Mouse (Mus musculus) megakaryocyte, embryonic 14.5 days (primary cell): ENCODE measurements at regions not wholly inside any gene's neighbourhood (a gene's known extent, or its start where the extent isn't known, plus 50 kb on each side); places are given as distances from the start of the nearest gene placed in this dataset.

ENCODE experiments used
- H3K27me3 ChIP-seq: replicated peaks from 2 replicates; pipeline ENCODE3; 2012; ENCODE audit warnings: inconsistent platforms
- H3K36me3 ChIP-seq: replicated peaks from 2 replicates; pipeline ENCODE3; 2012; ENCODE audit warnings: low read length, inconsistent platforms, mixed read lengths
- H3K4me1 ChIP-seq: 2 replicates; pipeline ENCODE4 v1.6.1; 2012; ENCODE audit warnings: inconsistent platforms
- H3K4me3 ChIP-seq: replicated peaks from 2 replicates; pipeline ENCODE3; 2012; ENCODE audit warnings: moderate library complexity, mild to moderate bottlenecking, inconsistent platforms
- H3K9me3 ChIP-seq: 2 replicates; pipeline ENCODE4 v1.6.1; 2012; ENCODE audit warnings: inconsistent platforms
- FLI1 ChIP-seq: IDR thresholded peaks from 2 replicates; pipeline ENCODE4 v1.6.1; 2012; ENCODE audit warnings: low read length, inconsistent platforms, mixed read lengths
- GATA1 ChIP-seq: IDR thresholded peaks from 3 replicates; pipeline ENCODE4 v1.6.1; 2012; ENCODE audit warnings: mixed read lengths, low read length, inconsistent platforms, borderline replicate concordance

- H3K4me3 ChIP-seq, result no peak overlapping the region
- H3K9me3 ChIP-seq, result peaks cover 3% of the 10 kb centered on the region; the same call in 1 of the 2 replicates
- TF ChIP-seq GATA1 (no peak), FLI1 (no peak)
- no peaks in the 10 kb centered on the region for H3K36me3 ChIP-seq
- peaks cover 46% of the 10 kb centered on the region for H3K4me1 ChIP-seq
- H3K27me3 ChIP-seq, result no peaks in the 10 kb centered on the region
These were observed 356.7 kb upstream of the Runx1 start for GRCm38 (mm10) chr16:93182656-93183055.

- peaks cover 49% of the 10 kb centered on the region for H3K4me1 ChIP-seq
- no peaks in the 10 kb centered on the region for H3K27me3 ChIP-seq
- peaks cover 3% of the 10 kb centered on the region; the same call in 1 of the 2 replicates for H3K9me3 ChIP-seq
- TF ChIP-seq FLI1 (no peak), GATA1 (no peak)
- no peak overlapping the region for H3K4me3 ChIP-seq
- no peaks in the 10 kb centered on the region for H3K36me3 ChIP-seq
These were observed 355.5 kb upstream of the Runx1 start for GRCm38 (mm10) chr16:93181497-93181896.

GRCm38 (mm10) chr16:93180213-93180612 is 354.3 kb upstream of the Runx1 start:
- Histone ChIP-seq H3K4me1 (peaks cover 47% of the 10 kb centered on the region), H3K9me3 (peaks cover 2% of the 10 kb centered on the region; the same call in 1 of the 2 replicates), H3K4me3 (no peak overlapping the region), H3K27me3 (no peaks in the 10 kb centered on the region), H3K36me3 (peaks cover 2% of the 10 kb centered on the region)
- TF ChIP-seq GATA1 (no peak; the same call in 2 of the 3 replicates), FLI1 (no peak)

- TF ChIP-seq FLI1 (no peak), GATA1 (no peak)
- H3K27me3 ChIP-seq, result peaks cover 13% of the 10 kb centered on the region
These were observed 340.7 kb upstream of the Runx1 start for GRCm38 (mm10) chr16:93166667-93167066.

GRCm38 (mm10) chr16:93158526-93159226 is 332.7 kb upstream of the Runx1 start:
- H3K36me3 ChIP-seq, result no peaks in the 10 kb centered on the region
- peaks cover 4% of the 10 kb centered on the region; the same call in 1 of the 2 replicates for H3K4me1 ChIP-seq
- no peak for TF ChIP-seq FLI1
- TF ChIP-seq GATA1, result no peak
- H3K4me3 ChIP-seq, result no peak overlapping the region
- H3K27me3 ChIP-seq, result peaks cover 9% of the 10 kb centered on the region
- peaks cover 18% of the 10 kb centered on the region; the same call in 1 of the 2 replicates for H3K9me3 ChIP-seq

More at GRCm38 (mm10) chr16:93166667-93167066, 340.7 kb upstream of the Runx1 start:
- Histone ChIP-seq H3K4me3 (no peak overlapping the region), H3K36me3 (no peaks in the 10 kb centered on the region), H3K4me1 (no peaks in the 10 kb centered on the region), H3K9me3 (peaks cover 22% of the 10 kb centered on the region)

GRCm38 (mm10) chr16:93153545-93154329 is 327.8 kb upstream of the Runx1 start:
- TF ChIP-seq GATA1 (no peak), FLI1 (no peak)
- H3K4me1 ChIP-seq, result peaks cover 33% of the 10 kb centered on the region
- H3K4me3 ChIP-seq, result peak overlapping the region; percentile 82
- H3K9me3 ChIP-seq, result peaks cover 3% of the 10 kb centered on the region; the same call in 1 of the 2 replicates
- H3K27me3 ChIP-seq, result peaks cover 8% of the 10 kb centered on the region
- no peaks in the 10 kb centered on the region for H3K36me3 ChIP-seq

GRCm38 (mm10) chr16:93152765-93153489 is 327.0 kb upstream of the Runx1 start:
- Histone ChIP-seq H3K4me1 (peaks cover 41% of the 10 kb centered on the region), H3K4me3 (peak overlapping the region; percentile 82), H3K9me3 (no peaks in the 10 kb centered on the region), H3K27me3 (peaks cover 8% of the 10 kb centered on the region), H3K36me3 (no peaks in the 10 kb centered on the region)
- TF ChIP-seq GATA1 (no peak), FLI1 (no peak)

- Histone ChIP-seq H3K4me1 (peaks cover 48% of the 10 kb centered on the region), H3K9me3 (no peaks in the 10 kb centered on the region), H3K27me3 (peaks cover 8% of the 10 kb centered on the region), H3K36me3 (no peaks in the 10 kb centered on the region), H3K4me3 (peak overlapping the region; percentile 43)
- no peak for TF ChIP-seq FLI1
- no peak for TF ChIP-seq GATA1
These were observed 326.1 kb upstream of the Runx1 start for GRCm38 (mm10) chr16:93152057-93152456.

GRCm38 (mm10) chr16:93151652-93152051 is 325.7 kb upstream of the Runx1 start:
- Histone ChIP-seq H3K4me1 (peaks cover 52% of the 10 kb centered on the region), H3K4me3 (no peak overlapping the region), H3K9me3 (no peaks in the 10 kb centered on the region), H3K27me3 (peaks cover 11% of the 10 kb centered on the region), H3K36me3 (no peaks in the 10 kb centered on the region)
- no peak for TF ChIP-seq FLI1
- no peak for TF ChIP-seq GATA1
